Mouse (Mus musculus): ENCODE measurements at regions not wholly inside any gene's neighbourhood (a gene's known extent, or its start where the extent isn't known, plus 50 kb on each side); places are given as distances from the start of the nearest gene placed in this dataset.

- TF ChIP-seq CTCF (IDR thresholded peaks at IDR 0.05; ENCODE audit: borderline replicate concordance, extremely low read depth, insufficient read depth, insufficient read length) (no peak), POLR2A (IDR thresholded peaks at IDR 0.05; ENCODE audit: borderline replicate concordance, extremely low read depth, insufficient read depth, insufficient read length, poor library complexity, severe bottlenecking) (no peak)
These were observed 217.2 kb downstream of the Gm21750 start for GRCm38 (mm10) chr14:73878267-73878666.
